Mouse (Mus musculus) CH12.LX (cell line): ENCODE data around the gene Clec2l.
"Not testable (repeated sequence)": the region's sequence is repeated elsewhere in the genome, so short reads cannot be mapped to it uniquely, and the experiment has no call there.

Experiments used
- GABPA ChIP-seq: IDR thresholded peaks from 2 replicates; pipeline ENCODE4 v1.6.1; 2012; ENCODE audit warnings: low read depth, low read length, improper control_type of control experiment, inconsistent platforms; ENCODE audit not compliant: insufficient replicate concordance
- HCFC1 ChIP-seq: IDR thresholded peaks from 2 replicates; pipeline ENCODE4 v1.6.1; 2012; ENCODE audit warnings: low read depth, mild to moderate bottlenecking, inconsistent platforms, low read length, improper control_type of control experiment

- TF ChIP-seq HCFC1, GABPA: not testable (repeated sequence)
These were observed 7.6 kb downstream of the Clec2l start for GRCm38 (mm10) chr6:38670488-38670887.
